Mouse (Mus musculus) C2C12 (cell line): ENCODE results near the gene C1qtnf3. TPM values are rescaled to one million over a fixed set of nuclear protein-coding genes. Genes with fewer than 3 reads are reported as not detected.

Experiments
- H3K27me3 ChIP-seq: one replicate; pipeline ENCODE4 v1.6.1; 2011; ENCODE audit not compliant: control insufficient read depth, insufficient read depth, insufficient read length
- H3K36me3 ChIP-seq: one replicate; pipeline ENCODE4 v1.6.1; 2011; ENCODE audit not compliant: control insufficient read depth, insufficient read depth
- H3K4me3 ChIP-seq: one replicate; pipeline ENCODE4 v1.5.1; 2011; ENCODE audit warnings: mild to moderate bottlenecking, control low read depth; ENCODE audit not compliant: poor library complexity, insufficient read depth, severe bottlenecking
- H3K79me2 ChIP-seq: one replicate; pipeline ENCODE4 v1.6.1; 2011; ENCODE audit not compliant: control insufficient read depth, insufficient read depth
- H3K79me3 ChIP-seq: one replicate; pipeline ENCODE4 v1.6.1; 2011; ENCODE audit warnings: low read depth, control low read depth
- H3ac ChIP-seq: one replicate; pipeline ENCODE3; 2011; ENCODE audit warnings: low read depth; ENCODE audit not compliant: control insufficient read depth, insufficient read length
- CEBPB ChIP-seq: IDR thresholded peaks from one replicate; pipeline ENCODE4 v1.6.1; 2011; ENCODE audit warnings: low read depth, mild to moderate bottlenecking, control low read depth, moderate library complexity
- CTCF ChIP-seq: IDR thresholded peaks from one replicate; pipeline ENCODE4 v1.5.1; 2011; ENCODE audit not compliant: control insufficient read depth, insufficient read depth, insufficient read length
- FOSL1 ChIP-seq: IDR thresholded peaks from one replicate; pipeline ENCODE4 v1.8.0; 2011; ENCODE audit warnings: mild to moderate bottlenecking, low read length; ENCODE audit not compliant: poor library complexity, insufficient read depth, severe bottlenecking
- MAX ChIP-seq: IDR thresholded peaks from one replicate; pipeline ENCODE4 v1.6.1; 2011; ENCODE audit warnings: mild to moderate bottlenecking, control low read depth
- MYOD1 ChIP-seq: IDR thresholded peaks from one replicate; pipeline ENCODE4 v1.6.1; 2011; ENCODE audit warnings: low read depth; ENCODE audit not compliant: control insufficient read depth, insufficient read length
- MYOG ChIP-seq: IDR thresholded peaks from one replicate; pipeline ENCODE4 v1.6.1; 2011; ENCODE audit not compliant: control insufficient read depth, insufficient read length; ENCODE audit errors: extremely low read depth
- USF1 ChIP-seq: IDR thresholded peaks from one replicate; pipeline ENCODE4 v1.6.1; 2011; ENCODE audit warnings: low read depth, mild to moderate bottlenecking, control low read depth, moderate library complexity
- polyA plus RNA-seq: library from polyadenylated mRNA; unstranded; fragments of >200 nt; fragmentation: generic; extraction: Trizol; gene quantifications from one replicate; pipeline ENCODE4 v1.2.1, GENCODE M21; 2012; ENCODE audit warnings: missing spikeins

C1qtnf3 gene
- polyA plus RNA-seq, 1 experiment, result 4.4 TPM

DNA sequence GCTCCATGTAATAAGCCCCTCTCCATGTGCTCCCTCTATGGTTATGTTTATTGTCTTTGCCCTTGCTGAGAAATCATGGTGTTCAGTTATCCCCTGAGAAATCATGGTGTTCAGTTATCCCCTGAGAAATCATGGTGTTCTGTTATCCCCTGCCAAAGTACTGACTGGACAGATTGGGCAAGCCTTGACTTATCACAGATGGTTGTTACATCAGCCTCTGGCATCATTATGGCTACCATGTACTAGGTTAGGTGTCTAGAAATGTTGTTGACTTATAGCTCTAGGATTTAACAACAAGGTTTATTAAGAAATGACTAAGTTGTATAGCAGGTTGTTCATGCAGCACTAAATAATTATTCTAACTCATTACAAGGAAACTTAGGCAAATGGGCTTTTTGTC is 30.1 kb upstream of the C1qtnf3 start:
- H3K27me3 ChIP-seq, result no peaks in the 10 kb centered on the region
- H3K4me3 ChIP-seq, result no peak overlapping the region
- TF ChIP-seq CEBPB (no peak), USF1 (no peak), MAX (no peak), FOSL1 (no peak), MYOG (no peak)
- no peak overlapping the region for H3ac ChIP-seq
- H3K36me3 ChIP-seq, result no peaks in the 10 kb centered on the region
- H3K79me3 ChIP-seq, result no peaks in the 10 kb centered on the region
- H3K79me2 ChIP-seq, result no peaks in the 10 kb centered on the region

DNA sequence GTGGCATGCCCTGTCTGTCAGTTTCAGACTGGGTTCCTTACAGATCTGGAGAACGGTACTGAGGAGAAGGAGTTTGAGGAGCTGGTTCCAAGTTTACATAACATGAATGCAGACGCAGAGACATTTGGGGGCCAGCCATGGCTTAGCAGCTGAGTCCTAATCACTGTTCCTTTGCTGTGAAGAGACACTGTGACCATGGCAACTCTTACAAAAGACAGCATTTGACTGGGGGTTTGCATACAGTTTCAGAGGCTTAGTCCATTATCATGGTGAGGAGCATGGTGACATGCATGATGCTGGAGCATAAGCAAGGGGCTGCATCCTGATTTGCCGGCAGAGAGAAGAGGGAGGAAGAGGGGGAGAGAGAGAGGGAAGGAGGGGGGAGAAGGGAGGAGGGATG is 29.6 kb upstream of the C1qtnf3 start:
- Histone ChIP-seq H3ac (no peak overlapping the region), H3K4me3 (no peak overlapping the region), H3K79me3 (no peaks in the 10 kb centered on the region), H3K79me2 (no peaks in the 10 kb centered on the region), H3K27me3 (no peaks in the 10 kb centered on the region), H3K36me3 (no peaks in the 10 kb centered on the region)
- no peak for TF ChIP-seq MYOD1
- TF ChIP-seq CTCF, result no peak
- no peak for TF ChIP-seq USF1
- no peak for TF ChIP-seq MAX
- TF ChIP-seq MYOG, result no peak
- TF ChIP-seq FOSL1, result no peak
- TF ChIP-seq CEBPB, result no peak

DNA sequence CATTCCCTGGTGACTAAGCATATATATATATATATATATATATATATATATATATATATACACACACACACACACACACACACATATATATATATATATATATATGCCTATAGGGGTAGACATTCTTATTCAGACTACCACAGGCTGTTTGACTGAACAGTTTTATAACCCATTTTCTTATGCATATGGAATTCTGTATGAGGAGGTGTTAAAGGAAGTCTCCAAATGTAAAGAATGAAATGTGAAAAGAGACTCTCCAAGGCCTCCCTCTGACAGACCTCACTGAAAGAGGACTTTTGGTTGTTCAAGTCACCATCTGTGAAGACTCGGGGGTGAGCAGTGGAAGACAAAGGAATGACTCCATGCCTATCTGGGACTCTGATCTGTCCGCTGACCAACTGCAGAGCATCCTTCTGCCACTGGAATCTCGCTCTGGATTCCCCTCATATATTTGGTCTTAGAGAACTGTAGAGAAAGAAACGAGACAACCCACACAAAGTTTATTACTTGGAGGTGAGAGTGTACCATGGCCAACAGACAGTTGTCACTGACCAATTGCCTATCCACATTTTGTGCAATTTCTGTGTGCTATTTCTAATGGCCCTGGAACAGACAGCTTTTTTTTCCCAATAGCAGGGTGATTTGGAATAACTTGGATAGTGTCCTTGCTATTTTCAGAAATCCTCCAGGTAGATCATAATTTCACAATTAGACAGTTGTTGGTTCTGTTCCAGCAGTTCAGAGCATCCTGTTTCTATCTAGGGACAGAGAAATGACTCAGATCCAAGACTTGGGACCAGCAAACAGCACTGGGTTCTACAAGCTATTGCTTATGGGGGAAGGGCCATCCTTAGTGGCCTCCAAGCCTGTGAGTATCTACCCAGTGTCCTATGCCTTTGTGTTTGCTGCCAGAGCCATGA is 28.8 kb upstream of the C1qtnf3 start:
- Histone ChIP-seq H3ac (no peak overlapping the region), H3K79me3 (no peaks in the 10 kb centered on the region), H3K79me2 (no peaks in the 10 kb centered on the region), H3K4me3 (no peak overlapping the region), H3K36me3 (no peaks in the 10 kb centered on the region), H3K27me3 (no peaks in the 10 kb centered on the region)
- TF ChIP-seq CTCF, result no peak
- no peak for TF ChIP-seq FOSL1
- no peak for TF ChIP-seq USF1
- no peak for TF ChIP-seq MAX
- no peak for TF ChIP-seq MYOD1
- TF ChIP-seq CEBPB, result no peak
- no peak for TF ChIP-seq MYOG

DNA sequence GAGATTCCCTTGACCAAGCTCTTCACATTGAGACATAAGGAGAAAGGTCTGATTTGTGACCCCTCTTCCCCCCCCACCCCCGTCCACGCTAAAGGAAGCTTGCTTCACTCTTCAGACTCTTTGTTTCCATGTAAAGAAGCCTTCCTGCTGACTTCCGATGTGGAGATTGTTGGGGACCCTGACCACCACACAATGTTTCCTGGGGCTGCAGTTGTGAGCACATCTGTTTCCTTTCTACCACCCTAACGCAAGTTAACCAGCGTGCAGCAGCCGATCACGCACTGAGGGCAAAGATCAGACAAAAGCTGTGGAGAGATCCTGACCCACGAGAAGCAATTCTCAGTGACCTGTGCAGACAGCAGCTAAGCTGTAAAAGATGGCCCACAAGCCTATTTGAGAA is 24.8 kb upstream of the C1qtnf3 start:
- Histone ChIP-seq H3K79me3 (no peaks in the 10 kb centered on the region), H3K27me3 (no peaks in the 10 kb centered on the region), H3K79me2 (no peaks in the 10 kb centered on the region), H3K36me3 (no peaks in the 10 kb centered on the region), H3K4me3 (no peak overlapping the region), H3ac (no peak overlapping the region)
- TF ChIP-seq CTCF (no peak), USF1 (no peak), CEBPB (no peak), MYOD1 (no peak), MAX (no peak), FOSL1 (no peak)

DNA sequence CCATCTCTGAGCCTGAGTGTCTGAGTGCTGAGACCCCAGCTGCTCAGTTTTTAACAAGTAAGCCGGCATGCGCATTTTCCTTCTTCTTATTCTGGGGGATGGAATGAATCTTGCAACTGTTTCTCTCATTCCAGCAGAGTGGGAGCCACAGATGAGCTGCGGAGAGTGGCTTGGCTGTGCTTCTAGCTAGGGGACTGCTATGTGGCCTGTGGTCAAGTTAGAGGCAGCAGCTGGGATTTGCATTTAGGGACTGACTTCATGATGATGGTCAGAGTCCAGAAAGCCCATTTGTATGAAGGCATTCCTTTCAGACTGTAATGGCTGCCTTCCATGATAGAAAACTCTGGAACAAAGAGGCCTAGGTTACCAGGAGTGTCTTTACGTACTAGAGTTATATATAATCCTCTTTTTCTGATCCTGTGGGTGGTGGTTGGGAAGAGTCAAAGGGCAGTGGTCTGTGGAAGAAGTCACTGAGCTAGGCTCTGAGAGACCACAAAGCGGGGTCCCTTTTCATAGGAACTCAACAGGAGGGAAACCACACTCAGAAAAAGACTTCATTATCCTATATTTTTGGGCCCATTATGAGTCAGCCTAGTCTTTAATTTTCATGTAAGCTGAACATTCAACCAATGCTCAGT is 23.4 kb upstream of the C1qtnf3 start:
- Histone ChIP-seq H3K27me3 (no peaks in the 10 kb centered on the region), H3ac (no peak overlapping the region), H3K79me2 (no peaks in the 10 kb centered on the region), H3K4me3 (no peak overlapping the region), H3K79me3 (no peaks in the 10 kb centered on the region), H3K36me3 (no peaks in the 10 kb centered on the region)
- TF ChIP-seq CEBPB, result no peak
- TF ChIP-seq MAX, result no peak
- no peak for TF ChIP-seq FOSL1
- no peak for TF ChIP-seq CTCF
- no peak for TF ChIP-seq MYOD1
- TF ChIP-seq MYOG, result no peak
- no peak for TF ChIP-seq USF1

DNA sequence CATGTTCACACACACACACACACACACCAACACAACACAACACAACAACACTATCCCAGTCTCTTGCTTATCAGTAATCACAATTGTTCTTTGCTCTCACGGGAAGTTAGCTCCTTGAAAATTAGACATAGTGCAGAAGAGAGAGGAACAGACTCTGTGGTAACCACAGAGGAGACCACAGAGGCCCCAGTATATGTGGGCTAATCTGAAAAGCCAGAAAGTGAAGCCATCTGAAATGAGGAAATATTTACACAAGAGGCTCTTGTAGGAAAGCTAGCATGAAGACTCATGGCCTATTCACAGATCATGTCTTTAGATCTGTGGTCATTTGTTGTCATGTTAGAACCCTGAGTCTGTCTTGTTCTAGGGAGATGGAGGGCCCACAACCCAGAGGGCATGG is 18.2 kb upstream of the C1qtnf3 start:
- TF ChIP-seq CEBPB, result no peak
- no peak for TF ChIP-seq USF1
- TF ChIP-seq MAX, result no peak
- TF ChIP-seq MYOG, result no peak
- no peak for TF ChIP-seq CTCF
- no peak for TF ChIP-seq MYOD1
- TF ChIP-seq FOSL1, result no peak
- no peaks in the 10 kb centered on the region for H3K79me2 ChIP-seq

More for the DNA sequence above, 18.2 kb upstream of the C1qtnf3 start:
- no peaks in the 10 kb centered on the region for H3K79me3 ChIP-seq
- H3ac ChIP-seq, result no peak overlapping the region
- no peaks in the 10 kb centered on the region for H3K36me3 ChIP-seq
- H3K4me3 ChIP-seq, result no peak overlapping the region
- H3K27me3 ChIP-seq, result no peaks in the 10 kb centered on the region
